ENCODE assay signal across 21 mouse cellular contexts in genomic region chr13:33821490-33822143, GRCm38 (mm10). TPM values are rescaled to one million over a fixed set of nuclear protein-coding genes. Genes with fewer than 3 reads are reported as not detected.
DNase-seq lines count a peak whose midpoint lies in the region; ATAC-seq and TF ChIP-seq lines count a peak whose summit lies in the region.
"Had no signal": no experiment of that assay in that cellular context is flagged by ENCODE, and none has a peak within 500 bp of the region (broad histone marks: within the 10 kb centered on the region; RNA-seq: fewer than 3 reads in every experiment).

No protein-coding gene starts in this region.

- H3K4me1 ChIP-seq in hindbrain, postnatal 0 days (ENCODE audit: insufficient read depth, low read length), result no peaks in the 10 kb centered on the region
- no peaks in the 10 kb centered on the region for H3K4me1 ChIP-seq in hindbrain, embryonic 11.5 days (replicated peaks; ENCODE audit: control insufficient read depth, insufficient read depth, low read length)
- H3K4me1 ChIP-seq in midbrain, embryonic 14.5 days (ENCODE audit: control insufficient read depth, insufficient read depth, low read length), result no peaks in the 10 kb centered on the region
- H3K4me1 ChIP-seq in midbrain, embryonic 15.5 days, result no peaks in the 10 kb centered on the region
- H3K4me1 ChIP-seq: embryonic facial prominence, embryonic 13.5 days; heart, embryonic 15.5 days had no signal

- no peak for ATAC-seq in hindbrain, postnatal 0 days
- no peak for ATAC-seq in hindbrain, embryonic 11.5 days (ENCODE audit: low FRiP score)
- no peak for ATAC-seq in midbrain, embryonic 14.5 days (ENCODE audit: low FRiP score, low TSS enrichment)
- no peak for ATAC-seq in midbrain, embryonic 15.5 days (replicated peaks)
- ATAC-seq in monocyte, adult 5-6 weeks (replicated peaks; ENCODE audit: insufficient number of reproducible peaks, low FRiP score, low TSS enrichment, poor library complexity, severe bottlenecking), result no peak
- ATAC-seq: forebrain, embryonic 14.5 days had no signal

- H3K27me3 ChIP-seq in hindbrain, postnatal 0 days (ENCODE audit: insufficient read depth, low read length), result no peaks in the 10 kb centered on the region
- no peaks in the 10 kb centered on the region for H3K27me3 ChIP-seq in hindbrain, embryonic 11.5 days (ENCODE audit: control insufficient read depth, insufficient read depth, low read length)
- H3K27me3 ChIP-seq in midbrain, embryonic 14.5 days (ENCODE audit: control insufficient read depth, insufficient read depth, low read length), result no peaks in the 10 kb centered on the region
- H3K27me3 ChIP-seq in midbrain, embryonic 15.5 days (replicated peaks), result no peaks in the 10 kb centered on the region
- H3K27me3 ChIP-seq: embryonic facial prominence, embryonic 13.5 days; heart, embryonic 15.5 days had no signal

- peak; percentile 32 for DNase-seq in hindbrain, postnatal 0 days (ENCODE audit: low spot score)
- no peak for DNase-seq in hindbrain, embryonic 11.5 days (ENCODE audit: low spot score)
- DNase-seq in midbrain, embryonic 14.5 days, result peak; percentile 0
- peak; percentile 2 for DNase-seq in Muller cell, postnatal 12 days (ENCODE audit: inconsistent ontology term)
- peak; percentile 21 to 24 for DNase-seq in left cerebral cortex, postnatal 25 days (ENCODE audit: low spot score in 2 of 2)
- DNase-seq in kidney, postnatal 4 days, result no peak
- DNase-seq: cerebellum, adult 9-10 months; gastrocnemius, postnatal 25 days; kidney, adult 9 months; lung, postnatal 36 days had no signal

- peak; percentile 44 for TF ChIP-seq CTCF in hindbrain, postnatal 0 days (IDR thresholded peaks at IDR 0.05; ENCODE audit: low read depth)

- H3K4me2 ChIP-seq in hindbrain, postnatal 0 days (ENCODE audit: low read depth, low read length), result no peak overlapping the region
- no peak overlapping the region for H3K4me2 ChIP-seq in hindbrain, embryonic 11.5 days (replicated peaks; ENCODE audit: low read depth, low read length)
- no peak overlapping the region for H3K4me2 ChIP-seq in midbrain, embryonic 14.5 days (ENCODE audit: low read length)
- H3K4me2 ChIP-seq in midbrain, embryonic 15.5 days, result no peak overlapping the region
- H3K4me2 ChIP-seq: embryonic facial prominence, embryonic 13.5 days; heart, embryonic 15.5 days; hindbrain, embryonic 14.5 days had no signal

- 75% methylated on average over 5 of the region's 5 CpGs for WGBS in hindbrain, postnatal 0 days
- WGBS in hindbrain, embryonic 11.5 days, result 85% methylated on average over 5 of the region's 5 CpGs
- WGBS in midbrain, embryonic 14.5 days, result 82% methylated on average over 5 of the region's 5 CpGs
- WGBS in midbrain, embryonic 15.5 days, result 82% methylated on average over 5 of the region's 5 CpGs

- H3K36me3 ChIP-seq in hindbrain, postnatal 0 days (ENCODE audit: insufficient read depth, low read length), result no peaks in the 10 kb centered on the region
- no peaks in the 10 kb centered on the region for H3K36me3 ChIP-seq in hindbrain, embryonic 11.5 days (ENCODE audit: control insufficient read depth, insufficient read depth, low read length)
- no peaks in the 10 kb centered on the region for H3K36me3 ChIP-seq in midbrain, embryonic 14.5 days (ENCODE audit: control insufficient read depth, insufficient read depth, low read length)
- H3K36me3 ChIP-seq in midbrain, embryonic 15.5 days (replicated peaks), result no peaks in the 10 kb centered on the region
- H3K36me3 ChIP-seq: embryonic facial prominence, embryonic 13.5 days; heart, embryonic 15.5 days had no signal

- intact Hi-C loops in left cerebral cortex, postnatal 25 days (cut with DNase I), result loop anchor here (5.0 kb wide), 1 partner anchor 919 kb away; no protein-coding TSS in a partner anchor

- no peak overlapping the region for H3K4me3 ChIP-seq in hindbrain, postnatal 0 days (ENCODE audit: low read length)
- no peak overlapping the region for H3K4me3 ChIP-seq in hindbrain, embryonic 11.5 days (ENCODE audit: low read depth, low read length)
- no peak overlapping the region for H3K4me3 ChIP-seq in midbrain, embryonic 14.5 days (replicated peaks; ENCODE audit: low read depth, low read length)
- H3K4me3 ChIP-seq in midbrain, embryonic 15.5 days, result no peak overlapping the region
- H3K4me3 ChIP-seq: embryonic facial prominence, embryonic 13.5 days; heart, embryonic 15.5 days had no signal

- no peaks in the 10 kb centered on the region; the same call in 1 of the 2 replicates for H3K9me3 ChIP-seq in hindbrain, postnatal 0 days (ENCODE audit: low read length)
- H3K9me3 ChIP-seq in hindbrain, embryonic 11.5 days (ENCODE audit: control insufficient read depth, low read length), result no peaks in the 10 kb centered on the region
- no peaks in the 10 kb centered on the region; the same call in 1 of the 2 replicates for H3K9me3 ChIP-seq in midbrain, embryonic 14.5 days (ENCODE audit: control insufficient read depth, low read length)
- no peaks in the 10 kb centered on the region for H3K9me3 ChIP-seq in midbrain, embryonic 15.5 days
- H3K9me3 ChIP-seq: heart, embryonic 15.5 days had no signal

- H3K9ac ChIP-seq in hindbrain, postnatal 0 days (replicated peaks; ENCODE audit: low read length), result no peak overlapping the region
- no peak overlapping the region for H3K9ac ChIP-seq in hindbrain, embryonic 11.5 days (ENCODE audit: low read depth, low read length)
- H3K9ac ChIP-seq in midbrain, embryonic 14.5 days (replicated peaks; ENCODE audit: low read length), result no peak overlapping the region
- no peak overlapping the region for H3K9ac ChIP-seq in midbrain, embryonic 15.5 days
- H3K9ac ChIP-seq: embryonic facial prominence, embryonic 13.5 days; heart, embryonic 15.5 days; hindbrain, embryonic 14.5 days; liver, embryonic 14.5 days had no signal

- no peak overlapping the region for H3K27ac ChIP-seq in hindbrain, postnatal 0 days
- H3K27ac ChIP-seq in hindbrain, embryonic 11.5 days (ENCODE audit: low read depth, low read length), result no peak overlapping the region
- H3K27ac ChIP-seq in midbrain, embryonic 14.5 days (replicated peaks; ENCODE audit: low read depth, low read length), result no peak overlapping the region
- no peak overlapping the region for H3K27ac ChIP-seq in midbrain, embryonic 15.5 days
- H3K27ac ChIP-seq: embryonic facial prominence, embryonic 13.5 days; heart, embryonic 15.5 days; hindbrain, embryonic 14.5 days; liver, embryonic 14.5 days had no signal

RNA-seq across cellular contexts. Expression of gene Serpinb6e, which starts 21.6 kb away (rescaled TPM):
- not detected in 2 replicates for total RNA-seq in hindbrain, postnatal 0 days (2014; rRNA removed)
- not detected in 2 replicates for polyA plus RNA-seq in hindbrain, postnatal 0 days (2015; fragmentation: Nextera tagmentation; extraction: Ambion mirVana)
- polyA plus RNA-seq in hindbrain, embryonic 11.5 days (2014; fragmentation: Nextera tagmentation; extraction: Ambion mirVana), result not detected in 2 replicates
- not detected in 2 replicates for polyA plus RNA-seq in midbrain, embryonic 14.5 days (2014; fragmentation: Nextera tagmentation; extraction: Ambion mirVana)
- polyA plus RNA-seq in midbrain, embryonic 15.5 days (2015; fragmentation: Nextera tagmentation; extraction: Ambion mirVana), result not detected in 2 replicates
- not detected for total RNA-seq in left cerebral cortex, postnatal 25 days (2021)
- not detected in 3 replicates for total RNA-seq in monocyte, adult 5-6 weeks (2017)
- total RNA-seq: gastrocnemius, postnatal 25 days; left cerebral cortex, adult 18-20 months; neutrophil, adult 5-6 weeks had no signal
- polyA plus RNA-seq: embryonic facial prominence, embryonic 13.5 days; forebrain, embryonic 14.5 days; heart, embryonic 15.5 days; hindbrain, embryonic 14.5 days; liver, embryonic 14.5 days; stomach, embryonic 14.5 days; urinary bladder, adult 2 months had no signal

Comparison
In these comparisons a context has a peak if more than half of its experiments do, and no peak if none do; other contexts are left out.
1. DNase-seq: peak in hindbrain, postnatal 0 days (single experiment), midbrain, embryonic 14.5 days (single experiment), Muller cell, postnatal 12 days (single experiment) and left cerebral cortex, postnatal 25 days (2 of 2); none in hindbrain, embryonic 11.5 days (single experiment) and kidney, postnatal 4 days (0 of 2).